Mouse (Mus musculus) testis, postnatal 14 days (tissue): ENCODE measurements at regions not wholly inside any gene's neighbourhood (a gene's known extent, or its start where the extent isn't known, plus 50 kb on each side); places are given as distances from the start of the nearest gene placed in this dataset.

ENCODE experiments used
- DNase-seq: peaks from one replicate; pipeline ENCODE4 v3.0.0; 2021; ENCODE audit warnings: low spot score

DNA sequence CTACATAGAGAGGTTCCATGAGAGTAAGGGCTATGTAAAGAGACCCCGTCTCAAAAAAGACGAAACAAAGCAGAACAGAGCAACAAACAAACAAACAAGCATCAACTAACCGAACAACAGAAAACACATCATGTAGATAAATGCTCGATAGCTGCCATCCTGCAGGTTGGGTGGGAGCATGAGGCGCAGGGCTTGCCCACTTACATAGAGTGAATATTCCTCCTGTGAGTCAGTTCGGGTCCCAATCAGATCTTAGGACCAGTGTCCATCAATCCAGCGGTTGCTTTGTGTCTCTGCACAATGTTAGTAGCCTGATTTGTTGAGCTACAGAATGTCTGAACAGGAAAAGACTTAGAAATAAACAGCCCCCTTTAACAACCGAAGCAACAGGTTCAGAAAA lies 129.4 kb upstream of the Rcn1 start:
- no peak for DNase-seq

DNA sequence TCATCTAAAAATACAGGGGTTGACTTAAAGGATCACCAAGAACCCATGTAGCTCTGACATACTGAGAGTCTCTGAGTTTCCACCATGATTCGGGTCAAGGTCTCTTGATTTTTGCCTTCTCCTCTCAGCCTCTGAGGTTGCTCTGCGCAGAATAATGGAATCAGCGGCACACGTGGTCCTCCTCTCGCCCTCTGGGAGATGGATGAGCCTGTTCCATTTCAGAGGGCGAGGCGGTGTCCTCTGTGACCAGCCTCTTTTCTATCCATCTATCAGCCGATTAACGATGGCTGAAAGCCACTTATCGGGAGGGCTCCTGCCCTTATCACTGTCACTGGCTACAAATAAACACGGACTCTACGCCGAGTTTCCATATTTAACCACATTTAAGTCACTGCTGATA lies 124.6 kb upstream of the Pax6 start:
- DNase-seq: no peak

DNA sequence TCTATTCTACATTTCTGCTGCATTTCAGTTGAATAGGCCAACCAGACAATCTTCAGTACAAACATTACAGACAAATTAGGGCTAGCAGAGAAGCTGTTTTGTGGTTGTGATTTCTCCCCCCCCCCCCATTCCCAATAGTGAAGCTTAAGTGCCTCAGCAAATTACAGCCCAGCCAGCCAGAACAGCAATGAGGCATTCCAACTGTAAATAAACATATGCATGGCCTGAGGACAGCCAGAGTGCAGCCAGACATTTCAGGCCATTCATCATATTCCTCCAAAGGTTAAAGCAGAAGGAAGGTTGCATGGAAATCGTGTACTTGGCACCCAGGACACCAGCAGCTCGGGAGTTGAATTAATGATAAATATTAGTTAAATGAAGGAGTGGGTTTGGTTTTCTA lies 116.6 kb upstream of the Pax6 start:
- no peak for DNase-seq

DNA sequence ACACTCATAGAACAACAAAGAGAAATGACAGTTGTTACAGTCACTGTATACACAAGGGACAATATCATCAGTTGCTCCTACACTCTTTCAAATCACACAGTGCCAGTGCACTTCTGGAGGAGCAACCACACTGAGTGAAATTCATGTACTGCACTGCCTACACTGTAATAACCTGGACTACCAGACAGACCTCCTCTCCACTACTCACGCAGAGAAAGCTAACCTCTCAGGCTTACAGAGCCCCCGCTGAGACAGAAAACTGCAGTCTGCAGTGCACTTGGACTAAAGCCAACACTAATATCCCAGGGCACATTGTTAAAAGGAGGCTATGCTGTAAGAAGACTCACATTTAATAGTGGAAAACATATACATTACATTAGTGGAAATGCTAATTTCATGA lies 81.9 kb upstream of the Pax6 start:
- DNase-seq: no peak

DNA sequence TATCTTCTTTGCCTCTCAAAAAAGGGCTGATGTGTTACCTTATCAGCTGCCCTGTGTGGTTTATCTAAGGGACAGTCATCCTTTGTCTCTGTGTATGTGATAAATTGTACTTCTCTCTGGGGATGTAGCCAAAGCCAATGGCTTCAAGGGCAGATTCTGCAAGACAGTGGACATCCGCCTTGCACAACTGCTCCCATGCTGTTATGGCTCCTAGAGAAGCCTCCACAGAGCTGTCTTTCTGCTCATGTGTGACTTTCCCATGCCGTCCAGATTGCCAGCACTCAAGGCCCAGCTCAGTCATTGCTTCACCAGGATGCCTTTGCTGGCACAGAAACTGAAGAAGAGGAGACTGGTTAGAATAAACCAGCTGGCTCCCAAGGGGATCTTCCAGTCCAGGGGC lies 74.6 kb upstream of the Pax6 start:
- no peak for DNase-seq

DNA sequence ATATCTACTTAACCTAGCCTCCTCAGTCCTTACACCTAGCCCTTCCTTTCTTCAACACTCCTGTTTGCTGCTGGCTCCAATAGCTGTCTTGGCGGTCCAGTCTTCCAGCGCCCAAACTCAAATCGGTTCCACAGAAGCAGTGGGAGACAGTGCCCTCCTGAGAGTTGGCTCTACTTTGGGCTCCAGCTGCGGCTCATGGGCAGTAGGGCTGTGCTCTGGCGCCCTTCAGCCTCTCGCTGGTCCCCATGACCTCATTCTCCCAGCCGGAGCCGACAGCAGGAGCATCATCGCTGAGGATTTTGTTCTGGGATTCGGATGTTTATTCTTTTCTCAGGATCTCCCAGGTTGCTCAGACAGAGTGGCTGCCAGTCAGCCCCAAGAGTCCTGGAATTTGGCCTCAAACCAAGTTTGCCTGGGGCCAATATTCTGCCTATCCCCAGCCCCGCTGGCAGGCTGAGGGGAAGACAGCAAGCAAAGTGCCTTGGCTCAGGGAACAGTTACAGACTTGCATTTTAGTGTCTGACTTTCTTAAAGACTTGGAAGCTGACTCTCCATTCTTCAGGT lies 64.1 kb upstream of the Pax6 start:
- DNase-seq: no peak

DNA sequence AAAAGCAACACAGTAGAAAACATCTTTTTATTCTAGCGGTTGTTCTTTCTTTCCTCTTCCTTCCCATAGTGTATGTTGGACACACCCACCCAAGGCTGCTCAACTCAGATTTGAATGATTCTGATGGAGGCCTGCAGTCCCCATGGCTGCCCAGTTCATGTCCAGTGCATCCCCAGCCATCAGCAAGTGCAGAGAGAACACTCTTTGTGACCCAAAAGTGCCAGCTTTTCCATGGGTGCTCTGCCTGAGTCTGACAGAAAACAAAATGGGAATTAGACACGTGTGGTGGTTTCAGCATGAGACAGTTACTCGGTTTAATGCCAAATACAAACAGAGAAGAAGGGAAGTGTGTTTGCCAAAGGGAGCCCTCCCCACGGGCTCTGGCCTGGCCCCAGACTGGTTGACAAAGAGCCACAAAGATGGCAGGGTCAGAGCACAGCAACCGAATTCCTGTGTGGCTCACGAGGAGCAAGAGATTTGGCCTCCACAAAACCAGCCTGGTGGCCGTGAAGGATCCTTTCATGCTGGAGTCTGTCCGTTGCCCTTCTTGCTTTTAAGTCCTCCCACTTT lies 60.6 kb upstream of the Pax6 start:
- DNase-seq: no peak

DNA sequence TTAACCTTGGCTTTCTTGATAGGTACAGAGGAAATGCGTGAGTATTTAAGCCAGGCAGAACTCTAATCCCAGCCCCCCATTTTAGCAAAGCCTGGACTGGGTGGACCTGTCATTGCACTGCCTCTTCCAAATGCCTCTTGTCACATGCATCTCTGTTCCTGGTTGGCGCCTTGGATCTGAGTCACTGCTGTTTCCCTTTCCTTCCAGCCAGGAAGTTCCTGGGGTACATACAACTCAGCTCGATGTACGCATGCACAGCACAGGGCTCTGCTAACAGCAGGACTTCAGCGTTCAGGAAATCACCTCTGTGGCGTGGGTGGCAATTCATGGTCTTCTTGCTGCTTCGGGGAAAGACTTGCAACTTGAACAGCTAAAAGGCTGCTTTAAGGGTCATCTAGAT lies 59.9 kb upstream of the Pax6 start:
- no peak for DNase-seq

DNA sequence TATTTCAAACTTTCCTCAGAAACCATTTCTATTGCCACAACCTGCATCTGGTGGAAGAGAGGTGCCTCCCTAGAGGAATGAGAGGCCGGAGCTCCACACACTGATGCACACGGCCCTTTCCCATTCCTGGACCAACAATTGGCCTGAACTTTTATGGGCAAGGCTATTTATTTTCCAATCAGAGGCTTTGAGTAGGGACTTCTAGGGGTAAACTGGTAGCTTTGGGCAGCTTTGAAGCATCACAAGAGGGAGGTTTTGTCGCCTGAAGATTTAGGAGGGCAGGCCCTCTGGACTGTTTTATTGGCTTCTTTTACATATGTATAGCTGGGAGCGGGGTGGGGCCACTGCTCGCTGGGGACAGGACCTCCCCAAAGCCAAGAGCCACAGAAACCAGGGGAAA lies 57.7 kb upstream of the Pax6 start:
- no peak for DNase-seq

DNA sequence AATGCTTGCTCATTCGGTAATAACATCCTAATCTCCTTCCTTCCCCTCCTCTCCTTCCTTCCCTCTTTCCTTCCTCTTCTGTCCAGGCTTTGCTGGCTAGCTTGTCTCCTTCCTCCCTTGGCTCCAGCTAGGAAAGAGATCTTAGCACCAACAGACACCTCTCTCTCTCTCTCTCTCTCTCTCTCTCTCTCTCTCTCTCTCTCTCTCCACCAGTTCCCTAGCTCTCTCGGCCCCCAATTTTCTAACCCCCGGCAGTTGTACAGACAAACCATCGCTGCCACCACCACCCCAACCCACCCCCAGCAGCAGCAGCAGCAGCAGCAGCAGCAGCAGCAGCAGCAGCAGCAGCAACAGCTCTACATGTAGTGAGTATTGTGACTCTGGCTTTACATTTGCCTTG lies 57.0 kb upstream of the Pax6 start:
- DNase-seq: no peak

DNA sequence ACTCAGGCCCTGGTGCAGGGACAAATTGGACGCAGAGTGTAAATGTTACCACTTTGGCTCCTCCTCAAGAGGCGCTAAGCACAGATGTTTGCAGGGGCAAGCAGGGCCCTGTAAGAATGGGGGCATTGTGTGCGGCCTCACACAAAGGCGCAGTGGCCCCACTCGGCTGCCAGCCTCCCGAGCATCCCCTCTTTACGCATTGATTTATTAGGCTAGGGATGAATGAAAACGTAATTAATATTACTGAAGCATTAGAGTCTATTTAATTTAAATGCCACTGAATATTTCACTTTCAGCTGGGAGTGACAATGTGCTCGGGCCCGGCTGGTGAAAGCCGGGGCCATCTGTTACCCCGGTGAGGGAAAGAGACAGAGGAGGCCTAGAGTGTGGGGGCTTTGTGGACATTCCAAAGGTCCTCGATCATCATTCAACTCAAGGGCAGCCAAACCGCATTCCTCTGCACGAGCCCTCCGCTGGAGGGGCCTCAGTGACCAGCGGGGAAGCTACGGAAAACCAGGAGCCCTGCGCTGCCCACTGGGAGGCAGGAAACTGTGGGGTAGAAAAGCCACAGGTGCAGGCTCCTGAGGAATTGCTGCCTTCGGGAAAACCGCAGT lies 56.5 kb upstream of the Pax6 start:
- DNase-seq: no peak

DNA sequence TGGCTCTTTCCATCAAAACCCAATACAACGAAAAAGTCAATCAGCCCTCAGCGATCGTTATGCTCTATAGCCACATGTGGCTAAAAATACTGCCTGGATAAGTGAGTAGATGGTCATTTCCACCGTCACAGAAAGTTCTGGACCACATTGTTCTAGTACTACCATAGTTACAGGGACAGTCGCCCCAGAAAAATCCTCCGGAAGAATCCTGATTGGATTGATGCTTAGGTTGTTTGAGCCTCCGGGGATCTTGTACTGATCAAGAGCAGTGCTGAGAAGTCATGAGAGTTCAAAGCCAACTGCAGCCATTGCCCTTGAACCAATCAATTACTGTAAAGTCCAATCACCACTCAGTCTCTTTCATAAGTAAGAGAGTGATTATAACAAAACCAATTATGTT lies 56.0 kb upstream of the Pax6 start:
- DNase-seq: no peak

DNA sequence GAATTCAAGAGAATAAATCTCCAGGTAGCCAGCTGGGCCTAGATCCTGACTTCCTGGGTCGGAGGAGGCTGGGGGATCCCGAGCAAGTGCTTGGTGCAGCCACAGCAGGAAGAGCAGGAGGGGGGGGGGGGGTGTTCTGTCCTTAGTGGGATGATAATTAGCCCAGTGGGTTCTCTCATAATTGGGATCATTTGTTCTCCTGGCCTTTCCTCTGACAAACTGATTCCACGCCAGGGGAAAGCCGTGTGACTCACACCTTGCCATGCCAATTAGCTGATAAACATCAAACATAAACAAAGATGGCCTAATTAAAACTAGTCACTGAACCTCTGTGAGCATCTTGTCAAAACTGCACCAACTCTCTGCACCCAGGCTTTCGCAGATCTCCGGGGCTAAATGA lies 55.5 kb upstream of the Pax6 start:
- DNase-seq: no peak

DNA sequence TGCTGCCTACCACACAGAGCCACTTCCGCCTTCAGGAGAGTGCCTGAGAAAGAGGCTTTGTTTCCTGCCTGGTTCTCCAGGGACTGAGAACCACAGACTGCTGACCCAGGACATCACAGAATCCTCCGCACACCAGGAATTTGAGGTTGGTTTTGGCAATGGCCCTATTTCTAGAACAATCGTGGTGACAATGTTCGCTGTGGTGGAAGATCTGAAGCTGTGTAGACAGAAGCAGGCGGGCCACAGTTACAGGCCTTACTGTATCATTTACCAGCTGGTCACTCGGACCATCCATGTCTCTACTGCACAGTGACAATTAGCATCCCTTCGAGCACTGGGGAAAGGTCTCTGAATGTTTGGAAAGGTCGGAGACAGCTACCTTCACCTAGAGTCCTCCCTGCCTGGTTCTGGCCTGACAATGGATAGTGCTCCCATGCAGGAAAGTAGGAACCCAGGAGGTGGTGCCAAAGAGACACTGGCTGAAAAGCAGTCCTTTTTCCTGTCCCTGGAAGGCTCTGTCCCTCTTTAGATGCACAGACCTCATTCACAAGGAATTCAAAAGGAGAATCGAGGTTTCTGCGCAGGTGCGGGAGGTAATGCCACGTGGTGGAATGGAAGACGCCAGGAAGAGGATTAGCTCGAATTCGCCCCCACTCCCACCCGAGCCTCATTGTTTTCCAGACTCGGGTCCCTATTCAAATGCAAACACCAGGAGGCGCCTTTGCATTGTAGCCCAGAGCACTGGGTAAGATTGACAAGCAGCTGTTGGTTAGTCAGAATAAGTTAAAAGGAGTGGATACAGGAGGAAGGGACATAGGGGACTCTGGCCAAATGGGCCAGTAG lies 52.6 kb upstream of the Pax6 start:
- peak; percentile 22 for DNase-seq
